Mouse (Mus musculus): ENCODE data around the gene Radil. TPM values are rescaled to one million over a fixed set of nuclear protein-coding genes. Genes with fewer than 3 reads are reported as not detected.

Radil gene
- polyA plus RNA-seq (2012; rRNA removed): 17.3 and 20.1 TPM in 2 replicates

GRCm38 (mm10) chr5:142550706-142551652 is at the start of gene Radil:
Gene Radil (minus strand): TSS chr5:142551098.
- peak; percentile 97 to 100 for DNase-seq (ENCODE audit: extremely low spot score in 1 of 2, low spot score in 1 of 2)

- no peak for DNase-seq (ENCODE audit: extremely low spot score in 1 of 2, low spot score in 1 of 2)
Measured at GRCm38 (mm10) chr5:142597648-142598390, 46.9 kb upstream of the Radil start.

- no peak for DNase-seq (ENCODE audit: extremely low spot score in 1 of 2, low spot score in 1 of 2)
Measured at GRCm38 (mm10) chr5:142596723-142597122, 45.8 kb upstream of the Radil start.

GRCm38 (mm10) chr5:142595698-142596097 is 44.8 kb upstream of the Radil start:
- no peak for DNase-seq (ENCODE audit: extremely low spot score in 1 of 2, low spot score in 1 of 2)

GRCm38 (mm10) chr5:142590953-142591616 is 40.2 kb upstream of the Radil start:
- DNase-seq (ENCODE audit: extremely low spot score in 1 of 2, low spot score in 1 of 2): no peak

GRCm38 (mm10) chr5:142583616-142584126 is 32.8 kb upstream of the Radil start:
- peak; percentile 50 to 62 for DNase-seq (ENCODE audit: extremely low spot score in 1 of 2, low spot score in 1 of 2)

GRCm38 (mm10) chr5:142581517-142581916 is 30.6 kb upstream of the Radil start:
- DNase-seq (ENCODE audit: extremely low spot score in 1 of 2, low spot score in 1 of 2): peak; percentile 37 to 84

GRCm38 (mm10) chr5:142578192-142578591 is 27.3 kb upstream of the Radil start:
- no peak for DNase-seq (ENCODE audit: extremely low spot score in 1 of 2, low spot score in 1 of 2)

GRCm38 (mm10) chr5:142576832-142577231 is 25.9 kb upstream of the Radil start:
- no peak for DNase-seq (ENCODE audit: extremely low spot score in 1 of 2, low spot score in 1 of 2)

GRCm38 (mm10) chr5:142574323-142575057 is 23.6 kb upstream of the Radil start:
- no peak for DNase-seq (ENCODE audit: extremely low spot score in 1 of 2, low spot score in 1 of 2)

GRCm38 (mm10) chr5:142564606-142565005 is 13.7 kb upstream of the Radil start:
- no peak for DNase-seq (ENCODE audit: extremely low spot score in 1 of 2, low spot score in 1 of 2)

GRCm38 (mm10) chr5:142560261-142560660 is 9.4 kb upstream of the Radil start:
- no peak for DNase-seq (ENCODE audit: extremely low spot score in 1 of 2, low spot score in 1 of 2)

- peak; percentile 75 to 95 for DNase-seq (ENCODE audit: extremely low spot score in 1 of 2, low spot score in 1 of 2)
Measured at GRCm38 (mm10) chr5:142557397-142558067, 6.6 kb upstream of the Radil start.

- DNase-seq (ENCODE audit: extremely low spot score in 1 of 2, low spot score in 1 of 2): no peak
Measured at GRCm38 (mm10) chr5:142556721-142557120, 5.8 kb upstream of the Radil start.

- DNase-seq (ENCODE audit: extremely low spot score in 1 of 2, low spot score in 1 of 2): no peak
Measured at GRCm38 (mm10) chr5:142555866-142556265, 5.0 kb upstream of the Radil start.

GRCm38 (mm10) chr5:142549961-142550705 is 765 bp downstream of the Radil start:
- DNase-seq (ENCODE audit: extremely low spot score in 1 of 2, low spot score in 1 of 2): peak; percentile 35 to 54

- no peak for DNase-seq (ENCODE audit: extremely low spot score in 1 of 2, low spot score in 1 of 2)
Measured at GRCm38 (mm10) chr5:142549441-142549840, 1.5 kb downstream of the Radil start.

- DNase-seq (ENCODE audit: extremely low spot score in 1 of 2, low spot score in 1 of 2): no peak
Measured at GRCm38 (mm10) chr5:142547066-142547465, 3.8 kb downstream of the Radil start.

GRCm38 (mm10) chr5:142546344-142546743 is 4.6 kb downstream of the Radil start:
- no peak for DNase-seq (ENCODE audit: extremely low spot score in 1 of 2, low spot score in 1 of 2)

Data from frontal cortex, adult 2 months (tissue).